Mouse (Mus musculus): ENCODE results near the gene Lrfn3.

DNA sequence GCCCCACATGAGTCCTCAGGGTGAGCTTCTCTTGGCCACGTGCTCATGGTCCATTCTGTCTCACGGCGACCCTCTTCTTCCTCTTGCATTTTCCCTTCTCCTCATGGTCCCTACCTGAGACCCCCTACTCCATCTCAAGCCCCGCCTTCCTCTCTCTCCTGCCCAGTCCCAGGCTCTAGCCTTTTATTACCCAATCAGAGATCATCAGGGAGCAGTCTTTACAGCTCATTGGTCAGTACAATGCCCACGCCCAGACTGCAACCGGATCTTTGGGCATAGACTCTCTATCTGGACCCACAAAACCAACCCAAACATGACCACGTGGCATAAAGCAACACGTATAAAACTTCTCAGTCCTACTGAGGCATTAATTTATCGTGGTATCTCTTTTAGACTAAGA is 21.5 kb upstream of the Lrfn3 start:
- TF ChIP-seq CTCF (IDR thresholded peaks at IDR 0.05; ENCODE audit: extremely low read depth, insufficient read depth, low read length) (no peak), POLR2A (IDR thresholded peaks at IDR 0.05; ENCODE audit: extremely low read depth, insufficient read depth, low read length) (no peak)
